Mouse (Mus musculus) embryonic facial prominence, embryonic 14.5 days (tissue): ENCODE results near the gene Manba. TPM values are rescaled to one million over a fixed set of nuclear protein-coding genes. Genes with fewer than 3 reads are reported as not detected.
A peak's percentile ranks its signal among the peaks of the same experiment; 100 is the strongest.

Source experiments
- ATAC-seq: fragments of 200-750 bp; cut with Nextera tagmentation; 2 replicates; pipeline ENCODE4 v1.8.0; 2017; ENCODE audit warnings: low read depth, moderate number of reproducible peaks, moderate TSS enrichment
- DNase-seq: peaks from one replicate; pipeline ENCODE4 v3.0.0-alpha.2; 2015; ENCODE audit warnings: low spot score
- H3K27ac ChIP-seq: fragments of 300-500 bp; sonication (generic); replicated peaks from 2 replicates; pipeline ENCODE4 v1.5.1; 2014; ENCODE audit warnings: low read depth, mild to moderate bottlenecking, low read length, moderate library complexity
- H3K27me3 ChIP-seq: fragments of 300-500 bp; sonication (generic); replicated peaks from 2 replicates; pipeline ENCODE4 v1.6.1; 2014; ENCODE audit warnings: low read length; ENCODE audit not compliant: control insufficient read depth, insufficient read depth
- H3K36me3 ChIP-seq: fragments of 300-500 bp; sonication (generic); 2 replicates; pipeline ENCODE4 v1.6.1; 2014; ENCODE audit warnings: low read length, mixed read lengths; ENCODE audit not compliant: control insufficient read depth, insufficient read depth
- H3K4me1 ChIP-seq: fragments of 300-500 bp; sonication (generic); 2 replicates; pipeline ENCODE4 v1.6.1; 2014; ENCODE audit warnings: antibody characterized with exemption, low read length; ENCODE audit not compliant: control insufficient read depth, insufficient read depth
- H3K4me2 ChIP-seq: fragments of 300-500 bp; sonication (generic); 2 replicates; pipeline ENCODE4 v1.6.1; 2014; ENCODE audit warnings: low read depth, mild to moderate bottlenecking, low read length, moderate library complexity, mixed read lengths
- H3K4me3 ChIP-seq: fragments of 300-500 bp; sonication (generic); 2 replicates; pipeline ENCODE4 v1.5.1; 2014; ENCODE audit warnings: low read depth, mild to moderate bottlenecking, low read length
- H3K9ac ChIP-seq: fragments of 300-500 bp; sonication (generic); 2 replicates; pipeline ENCODE4 v1.6.1; 2014; ENCODE audit warnings: low read depth, mild to moderate bottlenecking, low read length, moderate library complexity, mixed read lengths
- H3K9me3 ChIP-seq: fragments of 300-500 bp; sonication (generic); 2 replicates; pipeline ENCODE4 v1.6.1; 2016; ENCODE audit warnings: low read length; ENCODE audit not compliant: control insufficient read depth
- WGBS: fragments of 180-500 bp; shearing (Covaris S2); extraction: QIAGEN DNeasy Blood & Tissue Kit; methylation state at CpG from one replicate; pipeline ENCODE4 v1.1.7; 2014; 5-methylcytosine and 5-hydroxymethylcytosine counted together
- polyA plus RNA-seq: library from polyadenylated mRNA; unstranded; fragments of >200 nt; fragmentation: Nextera tagmentation; extraction: Ambion mirVana; gene quantifications from 2 replicates; pipeline ENCODE4 v1.2.1, GENCODE M21; 2014

The Manba gene
- polyA plus RNA-seq, 1 experiment from 2014 or later = 7.9 TPM

DNA sequence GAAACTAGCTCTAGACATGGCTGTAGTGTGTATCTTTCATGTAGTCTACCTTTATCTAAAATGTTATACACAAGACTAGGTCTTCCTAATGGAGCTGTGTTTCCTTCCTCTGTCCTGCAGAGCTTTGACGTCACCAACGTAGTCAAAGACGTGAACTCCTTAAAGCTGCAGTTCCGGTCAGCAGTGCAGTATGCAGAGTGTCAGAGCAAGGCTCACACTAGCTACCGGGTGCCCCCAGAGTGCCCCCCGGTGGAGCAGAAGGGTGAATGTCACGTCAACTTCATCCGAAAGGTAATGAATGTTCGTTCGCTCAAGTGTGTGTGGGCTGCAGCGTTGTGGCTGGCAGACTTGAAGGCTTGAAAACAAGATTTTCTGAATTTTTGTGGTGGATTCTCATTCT is 26.3 kb downstream of the Manba start:
- 41% methylated on average over 11 of the region's 11 CpGs for WGBS
- no peak overlapping the region for H3K4me2 ChIP-seq
- ATAC-seq (no peak), DNase-seq (peak; percentile 12)
- H3K27me3 ChIP-seq = no peaks in the 10 kb centered on the region
- no peaks in the 10 kb centered on the region for H3K36me3 ChIP-seq
- H3K27ac ChIP-seq = no peak overlapping the region
- no peak overlapping the region for H3K9ac ChIP-seq
- H3K9me3 ChIP-seq = no peaks in the 10 kb centered on the region
- H3K4me3 ChIP-seq = no peak overlapping the region
- no peaks in the 10 kb centered on the region for H3K4me1 ChIP-seq

DNA sequence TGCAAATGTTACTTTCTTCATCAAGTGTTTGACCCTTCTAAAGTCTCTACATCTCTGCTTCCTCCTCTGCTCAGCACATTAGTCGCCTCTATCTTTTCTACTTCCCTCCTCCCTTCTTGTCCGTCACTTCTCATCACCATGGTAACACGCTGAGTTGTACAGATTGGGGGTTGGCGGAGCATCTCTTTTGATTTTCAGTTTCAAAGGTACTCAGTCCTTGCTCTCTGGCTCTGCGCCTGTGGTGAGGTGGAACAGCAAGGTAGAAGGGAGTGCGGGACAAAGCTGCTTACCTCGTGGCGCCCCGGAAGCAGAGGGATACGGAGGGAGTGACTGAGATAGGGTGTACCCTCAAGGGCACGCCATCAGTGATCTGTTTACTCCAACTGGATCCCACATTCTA is 27.9 kb downstream of the Manba start:
- H3K27ac ChIP-seq = no peak overlapping the region
- H3K4me3 ChIP-seq = no peak overlapping the region
- ATAC-seq = no peak
- no peaks in the 10 kb centered on the region for H3K4me1 ChIP-seq
- DNase-seq = no peak
- H3K27me3 ChIP-seq = no peaks in the 10 kb centered on the region
- no peak overlapping the region for H3K4me2 ChIP-seq
- H3K9me3 ChIP-seq = no peaks in the 10 kb centered on the region
- no peaks in the 10 kb centered on the region for H3K36me3 ChIP-seq
- WGBS = 46% methylated on average over 11 of the region's 11 CpGs
- H3K9ac ChIP-seq = no peak overlapping the region

DNA sequence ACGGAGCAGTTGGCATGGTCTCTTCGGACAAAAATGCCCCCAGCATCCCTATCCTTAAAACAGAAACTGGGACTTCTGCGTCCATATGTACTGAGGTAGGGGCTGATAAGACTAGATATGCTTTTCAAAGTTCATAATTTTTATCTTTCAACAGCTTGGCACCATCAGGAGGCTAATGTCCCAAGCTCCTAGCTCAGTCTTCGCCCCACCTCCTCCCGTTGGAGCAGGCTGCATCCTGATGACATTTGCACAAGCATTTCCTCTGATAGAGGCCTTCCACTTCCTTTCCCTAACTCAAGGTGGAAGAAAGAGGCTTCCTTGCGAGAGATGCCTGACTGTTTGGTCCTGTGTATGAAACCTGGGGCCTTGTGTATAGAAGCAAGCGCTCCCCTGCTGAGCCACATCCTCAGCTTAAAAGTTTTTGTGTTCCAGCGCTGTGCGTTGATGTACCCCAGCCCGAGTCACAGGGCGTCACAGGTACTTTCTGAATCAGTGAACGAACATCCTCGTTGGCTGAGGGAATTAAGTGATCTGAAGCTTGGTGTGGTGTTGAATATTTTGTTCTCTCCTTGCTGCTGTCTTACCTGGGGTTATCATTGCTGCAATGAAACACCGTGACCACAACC is 28.5 kb downstream of the Manba start:
- Histone ChIP-seq H3K9me3 (no peaks in the 10 kb centered on the region), H3K36me3 (no peaks in the 10 kb centered on the region), H3K4me3 (no peak overlapping the region), H3K4me1 (no peaks in the 10 kb centered on the region), H3K4me2 (no peak overlapping the region), H3K27ac (no peak overlapping the region), H3K9ac (no peak overlapping the region), H3K27me3 (no peaks in the 10 kb centered on the region)
- ATAC-seq (no peak), DNase-seq (no peak)
- WGBS = 80% methylated on average over 14 of the region's 14 CpGs

DNA sequence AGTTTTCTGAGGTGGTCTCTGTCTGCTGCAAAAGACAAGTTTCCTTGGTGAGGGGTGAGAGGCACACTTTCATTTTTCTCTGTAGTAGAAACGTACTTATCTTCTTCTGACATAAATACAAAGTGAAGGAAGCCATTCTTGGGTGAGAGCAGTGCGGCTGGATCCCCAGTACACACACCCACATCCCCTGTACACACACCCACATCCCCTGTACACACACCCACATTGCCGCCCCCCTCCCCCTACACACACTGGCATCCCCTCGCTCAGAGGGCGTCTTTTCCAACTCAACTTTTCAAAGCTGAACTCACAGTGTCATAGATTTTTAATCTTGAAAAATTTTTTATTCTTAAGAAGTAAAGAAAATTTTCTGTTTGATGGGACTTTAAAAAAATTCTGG is 29.8 kb downstream of the Manba start:
- Histone ChIP-seq H3K27ac (no peak overlapping the region), H3K4me3 (no peak overlapping the region), H3K9ac (no peak overlapping the region), H3K36me3 (no peaks in the 10 kb centered on the region), H3K4me2 (no peak overlapping the region), H3K9me3 (no peaks in the 10 kb centered on the region), H3K4me1 (no peaks in the 10 kb centered on the region), H3K27me3 (no peaks in the 10 kb centered on the region)
- DNase-seq (no peak), ATAC-seq (no peak)
- 84% methylated on average over 5 of the region's 5 CpGs for WGBS

- DNase-seq (peak; percentile 69), ATAC-seq (peak; percentile 84)
- WGBS = 68% methylated on average over 6 of the region's 6 CpGs
- H3K27me3 ChIP-seq = no peaks in the 10 kb centered on the region
- no peak overlapping the region for H3K4me3 ChIP-seq
- no peak overlapping the region for H3K4me2 ChIP-seq
- no peaks in the 10 kb centered on the region for H3K9me3 ChIP-seq
- H3K4me1 ChIP-seq = no peaks in the 10 kb centered on the region
- H3K27ac ChIP-seq = no peak overlapping the region
- H3K36me3 ChIP-seq = no peaks in the 10 kb centered on the region
- H3K9ac ChIP-seq = no peak overlapping the region
These were observed 31.5 kb downstream of the Manba start for GRCm38 (mm10) chr3:135516891-135517290.

DNA sequence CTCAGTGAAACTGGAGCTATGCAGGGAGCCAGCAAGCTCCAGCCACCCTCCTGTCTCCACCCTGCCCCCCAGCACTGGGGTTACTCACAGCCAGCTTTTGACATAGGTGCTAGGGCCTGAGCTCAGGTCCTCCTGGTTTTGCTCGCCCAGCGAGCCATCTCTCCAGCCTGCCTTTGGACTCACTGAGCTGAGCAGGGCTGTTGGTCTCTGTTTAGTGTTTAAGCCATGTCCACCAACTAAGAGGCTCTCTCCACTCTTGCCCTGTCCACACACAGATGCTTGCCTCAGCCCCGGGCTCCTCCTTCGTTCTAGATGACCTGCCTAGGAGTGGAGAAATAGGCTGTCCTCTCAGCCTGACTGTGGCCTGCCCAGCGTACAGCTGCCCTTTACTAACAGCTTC is 33.5 kb downstream of the Manba start:
- Histone ChIP-seq H3K9me3 (no peaks in the 10 kb centered on the region), H3K27me3 (no peaks in the 10 kb centered on the region), H3K27ac (no peak overlapping the region), H3K36me3 (no peaks in the 10 kb centered on the region), H3K9ac (no peak overlapping the region), H3K4me1 (peaks cover 3% of the 10 kb centered on the region; the same call in 1 of the 2 replicates), H3K4me3 (no peak overlapping the region), H3K4me2 (no peak overlapping the region)
- DNase-seq = no peak
- ATAC-seq = no peak
- 90% methylated on average over 5 of the region's 5 CpGs for WGBS

- Histone ChIP-seq H3K9ac (no peak overlapping the region), H3K4me3 (no peak overlapping the region), H3K4me1 (peaks cover 3% of the 10 kb centered on the region; the same call in 1 of the 2 replicates), H3K4me2 (no peak overlapping the region), H3K36me3 (no peaks in the 10 kb centered on the region), H3K27ac (no peak overlapping the region), H3K9me3 (no peaks in the 10 kb centered on the region), H3K27me3 (no peaks in the 10 kb centered on the region)
- DNase-seq = no peak
- WGBS = 51% methylated on average over 6 of the region's 6 CpGs
- no peak for ATAC-seq
These were observed 34.2 kb downstream of the Manba start for GRCm38 (mm10) chr3:135519584-135519983.

GRCm38 (mm10) chr3:135521963-135522362 is 36.6 kb downstream of the Manba start:
- WGBS = 60% methylated on average over 4 of the region's 4 CpGs
- Histone ChIP-seq H3K4me2 (no peak overlapping the region), H3K9me3 (no peaks in the 10 kb centered on the region), H3K27me3 (no peaks in the 10 kb centered on the region), H3K4me1 (peaks cover 3% of the 10 kb centered on the region; the same call in 1 of the 2 replicates), H3K4me3 (no peak overlapping the region), H3K36me3 (no peaks in the 10 kb centered on the region), H3K9ac (no peak overlapping the region), H3K27ac (no peak overlapping the region)
- DNase-seq (peak; percentile 44), ATAC-seq (no peak)

GRCm38 (mm10) chr3:135522618-135523355 is 37.4 kb downstream of the Manba start:
- Histone ChIP-seq H3K4me2 (peak overlapping the region; percentile 10; the same call in 1 of the 2 replicates), H3K4me3 (no peak overlapping the region), H3K27me3 (no peaks in the 10 kb centered on the region), H3K36me3 (no peaks in the 10 kb centered on the region), H3K4me1 (peaks cover 3% of the 10 kb centered on the region; the same call in 1 of the 2 replicates), H3K27ac (no peak overlapping the region), H3K9me3 (no peaks in the 10 kb centered on the region), H3K9ac (no peak overlapping the region)
- WGBS = 53% methylated on average over 16 of the region's 16 CpGs
- no peak for ATAC-seq
- DNase-seq = no peak
